Mouse (Mus musculus) lung, postnatal 36 days (tissue): ENCODE data around the gene Olfr1366.
"Not testable (repeated sequence)": the region's sequence is repeated elsewhere in the genome, so short reads cannot be mapped to it uniquely, and the experiment has no call there.

ENCODE experiments used
- DNase-seq: peaks from one replicate; pipeline ENCODE4 v3.0.0; 2022; ENCODE audit warnings: mixed read lengths

Olfr1366 gene

DNA sequence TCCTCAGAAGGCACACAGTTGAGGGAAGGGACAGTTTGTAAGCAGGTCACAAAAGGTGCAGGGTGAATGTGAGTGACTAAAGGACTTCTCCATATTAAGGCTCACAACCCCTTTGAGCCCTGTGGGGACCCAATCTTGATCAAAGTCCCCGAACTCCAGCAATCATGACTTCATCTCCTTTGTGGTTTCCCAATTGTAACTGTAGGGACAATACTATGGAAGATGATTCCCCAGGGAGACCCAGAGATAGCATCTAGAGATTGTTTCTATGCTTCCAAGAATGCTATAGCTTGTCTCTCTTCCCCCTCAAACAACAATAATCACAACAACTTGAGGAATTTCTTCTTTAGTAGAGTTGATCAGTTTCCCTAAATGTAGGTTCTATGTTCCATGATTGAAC, at the start of gene Olfr1366:
Gene Olfr1366, minus strand, starts transcription at position 101 of the 400 bp plus-strand sequence.
- no peak for DNase-seq

DNA sequence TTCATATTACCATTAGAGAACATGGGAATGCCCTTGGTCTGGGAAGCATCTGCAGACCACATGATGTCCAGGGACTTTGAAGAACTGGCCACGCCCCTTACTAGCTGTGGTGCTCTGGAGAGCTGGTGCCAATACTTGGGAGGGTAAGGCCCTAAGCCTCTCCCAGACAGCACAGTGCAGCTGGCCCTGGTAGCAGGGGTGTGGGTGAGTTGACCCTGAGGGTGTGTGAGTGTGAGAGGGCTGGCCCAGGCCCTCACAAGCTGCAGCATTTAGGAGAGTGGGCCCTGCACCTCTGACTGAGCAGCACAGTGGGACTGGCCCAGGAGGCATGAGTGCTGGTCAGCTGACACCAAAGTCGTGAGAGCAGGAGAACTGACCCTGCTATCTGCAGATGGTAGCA, 49.0 kb upstream of the Olfr1366 start:
- DNase-seq = no peak

DNA sequence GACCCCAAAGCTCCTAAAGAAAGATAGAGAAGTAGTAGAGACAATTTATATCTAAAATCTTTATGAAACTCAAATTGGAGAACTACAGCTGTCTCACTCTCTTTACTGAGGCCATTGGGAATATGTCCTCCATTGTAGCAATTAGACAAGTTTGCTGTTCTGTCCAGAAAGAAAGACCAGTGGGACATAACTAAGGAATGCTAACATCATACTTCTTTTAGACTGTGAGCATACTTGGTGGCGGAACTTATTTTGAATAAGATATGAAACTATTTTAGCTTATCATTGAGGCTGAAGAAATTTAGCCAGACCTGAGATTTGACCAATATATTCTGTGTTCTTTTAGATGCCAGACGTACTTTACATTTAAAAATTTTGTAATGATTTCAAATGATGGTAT, 39.1 kb upstream of the Olfr1366 start, which contains the start of gene Olfr1364:
Gene Olfr1364, minus strand, starts transcription at position 101 of the 400 bp plus-strand sequence.
- no peak for DNase-seq

DNA sequence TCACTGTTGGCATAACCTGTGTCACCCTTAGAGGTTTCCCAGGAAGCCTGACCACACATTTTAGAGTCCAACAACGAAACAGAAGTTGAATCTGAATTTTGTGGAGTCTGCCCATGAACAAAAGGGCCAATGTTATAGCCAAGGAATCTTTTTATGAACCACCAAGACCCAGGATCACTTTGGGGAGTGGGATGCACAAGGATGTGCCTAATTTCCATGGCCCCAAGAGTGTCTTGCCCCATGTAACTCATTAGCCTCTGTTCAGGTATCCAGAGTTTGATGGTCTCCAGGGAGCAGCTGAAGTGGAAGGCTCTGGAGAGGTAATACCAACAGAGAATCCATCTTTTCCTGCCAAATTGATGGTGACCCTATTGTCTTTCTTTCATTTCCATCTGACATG, 17.2 kb upstream of the Olfr1366 start, which contains the start of gene Olfr1535:
Gene Olfr1535, minus strand, starts transcription at position 101 of the 400 bp plus-strand sequence.
- DNase-seq = no peak

DNA sequence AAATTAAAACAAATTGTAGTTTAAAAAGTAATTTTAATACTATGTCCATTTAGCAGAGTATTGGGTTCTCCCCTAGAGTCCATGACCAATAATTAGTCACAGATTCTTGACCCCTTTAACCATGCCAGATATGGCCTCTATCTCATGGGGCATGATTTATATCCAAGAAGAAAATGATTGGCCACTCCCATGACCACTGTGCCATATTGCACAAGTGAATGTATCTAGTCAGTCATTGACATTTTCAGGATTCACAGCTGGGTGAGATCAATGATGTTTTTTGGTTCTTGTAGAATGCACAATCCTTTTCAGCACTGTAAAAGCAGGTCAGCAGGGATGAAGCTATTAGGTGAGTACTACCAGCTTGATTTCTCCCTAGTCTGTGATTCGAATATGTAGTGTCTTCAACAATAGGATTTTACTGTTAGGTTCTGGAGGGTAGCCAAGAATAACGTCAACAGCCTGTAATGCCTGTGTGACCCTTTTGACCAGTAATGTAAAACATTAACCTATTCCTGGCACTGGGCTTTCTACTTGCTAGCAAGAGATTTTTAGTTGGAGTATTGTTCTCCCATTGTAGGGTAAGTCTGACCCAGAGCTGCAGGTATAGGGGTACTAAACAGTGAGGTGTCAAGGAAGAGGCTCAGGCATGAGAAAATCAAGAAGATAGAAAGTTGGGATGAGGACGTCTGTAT, 8.0 kb upstream of the Olfr1366 start:
- DNase-seq = no peak

DNA sequence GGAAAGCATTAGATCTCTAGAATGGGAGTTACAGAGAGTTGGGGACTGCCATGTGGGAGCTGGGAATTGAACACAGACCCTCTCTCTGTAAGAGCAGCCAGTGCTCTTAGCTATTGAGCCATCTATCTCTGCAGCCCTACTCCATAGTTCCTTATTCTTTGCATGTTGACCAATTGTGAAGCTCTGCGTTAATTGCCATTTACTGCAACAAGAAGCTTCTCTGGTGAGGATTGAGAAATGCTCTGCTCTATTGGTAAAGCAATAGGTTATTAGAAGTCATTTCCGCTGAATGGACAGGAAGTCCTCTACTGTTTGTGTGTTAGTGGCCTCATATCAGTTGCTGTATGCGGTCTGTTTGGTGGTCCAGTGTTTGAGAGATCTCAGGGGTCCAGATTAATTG, 6.9 kb upstream of the Olfr1366 start:
- peak; percentile 0 for DNase-seq

DNA sequence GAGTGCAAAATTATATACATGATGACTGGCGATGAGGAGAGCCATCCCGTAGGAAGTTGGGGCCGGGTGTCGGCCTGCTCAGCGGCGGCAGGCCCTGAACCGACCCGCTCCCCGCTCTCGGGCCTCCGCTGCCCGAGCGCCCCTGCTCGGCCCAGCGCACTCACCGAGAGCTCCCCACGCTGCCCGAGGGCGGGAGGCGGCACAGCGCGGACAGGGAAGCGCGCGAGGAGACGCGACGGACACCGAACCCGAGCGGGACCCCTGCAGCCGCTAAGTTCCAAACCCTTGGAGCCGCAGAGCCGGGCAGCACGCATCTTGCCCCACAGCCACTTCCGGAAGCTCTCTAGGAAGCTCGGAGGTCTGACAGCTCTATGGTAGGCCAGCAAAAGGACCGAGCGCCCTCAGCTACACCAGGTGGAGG, 11.8 kb downstream of the Olfr1366 start, which contains the start of gene Zkscan8:
Gene Zkscan8, minus strand, starts transcription at position 340 of the 421 bp plus-strand sequence.
- DNase-seq = peak; percentile 92

DNA sequence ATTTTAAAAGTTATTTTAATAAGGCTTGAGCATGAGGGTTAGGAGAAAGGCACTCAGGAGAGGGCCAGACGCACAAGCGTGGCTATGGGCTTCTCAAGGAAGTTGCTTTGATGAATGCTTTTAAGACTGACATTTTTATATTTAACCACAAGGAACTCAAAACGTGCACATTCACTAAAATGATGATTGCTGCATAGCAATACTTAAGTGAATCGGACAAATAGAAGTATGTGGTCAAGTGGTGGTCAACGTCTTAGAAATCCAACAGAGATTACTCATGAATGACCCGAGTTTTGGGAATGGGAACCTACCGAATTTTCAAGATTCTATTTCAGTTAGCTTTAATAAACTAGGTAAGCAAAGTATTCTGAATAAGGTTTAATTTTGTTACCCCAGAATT, 12.5 kb downstream of the Olfr1366 start:
- no peak for DNase-seq

DNA sequence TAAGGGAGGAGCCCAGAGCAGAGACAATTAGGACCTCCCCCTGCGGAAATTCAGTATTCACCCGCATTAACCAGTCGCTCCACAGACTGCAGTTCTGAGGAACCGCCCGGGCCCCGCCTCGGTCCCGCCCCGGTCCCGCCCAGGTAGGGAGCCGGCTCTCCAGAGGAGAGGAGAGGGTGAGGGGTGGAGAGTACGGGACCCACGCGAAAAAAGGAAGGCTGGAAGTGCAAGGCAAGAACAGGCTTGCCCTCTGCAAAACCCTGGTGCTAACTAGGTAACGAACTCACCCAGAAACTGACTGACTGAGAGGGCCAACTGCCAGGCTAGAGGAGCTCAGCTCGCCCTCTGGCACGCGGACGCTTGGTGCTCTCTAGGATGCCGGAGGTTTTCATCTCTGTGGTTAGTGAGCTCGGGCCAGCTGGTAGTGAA, 36.4 kb downstream of the Olfr1366 start:
- peak; percentile 87 for DNase-seq

DNA sequence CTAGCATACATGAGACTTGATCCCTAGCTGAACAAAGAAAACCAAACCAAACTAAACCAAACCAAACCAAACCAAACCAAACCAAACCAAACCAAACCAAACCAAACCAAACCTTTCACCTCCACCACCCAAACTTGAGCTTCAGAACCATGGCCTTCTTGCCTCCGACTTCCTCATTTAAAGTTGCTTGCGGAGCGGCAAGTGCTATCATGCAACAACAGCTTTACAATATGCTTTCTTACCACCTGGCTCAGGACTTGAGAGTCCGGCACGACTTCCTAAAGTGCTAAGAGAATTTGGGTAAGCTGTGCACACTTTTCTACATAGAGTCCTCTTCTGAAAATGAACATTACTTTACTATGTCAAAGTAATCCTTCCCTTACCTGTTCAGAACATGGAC, 40.3 kb downstream of the Olfr1366 start:
- DNase-seq = no peak

DNA sequence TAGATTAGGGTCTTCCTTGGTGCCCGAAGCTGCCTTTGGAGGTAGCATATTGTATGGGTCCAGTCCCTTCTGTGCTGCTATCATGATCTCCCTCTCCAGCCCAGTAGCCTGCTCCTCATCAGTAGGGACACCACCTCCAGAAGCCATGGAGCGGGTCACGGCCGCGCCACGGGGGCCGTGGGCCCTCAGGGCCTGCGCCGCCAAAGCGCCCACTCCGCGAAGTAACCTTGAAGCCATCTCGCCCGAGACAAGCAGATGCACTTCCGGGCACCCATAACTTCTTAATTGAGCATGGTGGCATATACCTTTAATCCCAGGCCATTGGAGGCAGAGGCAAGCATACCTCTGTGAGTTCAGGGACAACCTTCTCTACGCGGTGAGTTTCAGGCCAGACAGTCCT, 41.4 kb downstream of the Olfr1366 start, which contains the start of gene Gm11273:
Gene Gm11273, minus strand, starts transcription at position 237 of the 400 bp plus-strand sequence.
- not testable (repeated sequence) for DNase-seq

DNA sequence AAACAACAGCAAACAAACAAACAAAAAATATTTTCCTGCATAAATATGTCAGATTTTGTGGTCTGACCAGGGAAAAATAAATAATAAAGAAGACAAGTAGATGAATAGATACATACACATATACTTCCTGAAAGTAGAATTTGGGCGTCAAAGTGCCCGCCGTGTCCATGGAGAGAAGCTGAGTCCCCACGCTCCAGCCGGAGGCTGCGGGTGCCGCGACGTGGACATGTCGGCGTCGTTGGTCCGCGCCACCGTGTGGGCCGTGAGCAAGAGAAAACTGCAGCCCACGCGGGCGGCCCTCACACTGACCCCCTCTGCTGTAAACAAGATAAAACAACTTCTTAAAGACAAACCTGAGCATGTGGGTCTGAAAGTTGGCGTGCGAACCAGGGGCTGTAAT, 47.5 kb downstream of the Olfr1366 start, which contains the start of gene AK157302:
Gene AK157302, plus strand, starts transcription at position 144 of the 400 bp plus-strand sequence.
- no peak for DNase-seq

DNA sequence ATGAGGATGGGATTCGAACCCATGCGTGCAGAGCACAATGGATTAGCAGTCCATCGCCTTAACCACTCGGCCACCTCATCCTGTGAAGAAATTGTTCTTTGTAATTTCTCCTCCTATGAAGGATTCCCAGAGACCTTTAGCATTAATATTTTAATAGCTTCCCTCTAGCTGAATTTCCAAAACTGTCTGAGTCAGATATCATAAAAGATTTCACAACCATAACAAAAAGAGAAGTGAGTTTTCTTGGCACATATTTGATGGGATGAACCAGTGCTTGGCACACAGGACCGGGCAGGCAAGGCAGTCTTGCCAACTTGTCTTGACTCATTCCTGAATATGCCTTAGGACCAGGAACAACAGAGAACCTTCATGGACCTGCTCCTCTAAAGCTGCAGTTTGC, 49.8 kb downstream of the Olfr1366 start:
- no peak for DNase-seq

DNA sequence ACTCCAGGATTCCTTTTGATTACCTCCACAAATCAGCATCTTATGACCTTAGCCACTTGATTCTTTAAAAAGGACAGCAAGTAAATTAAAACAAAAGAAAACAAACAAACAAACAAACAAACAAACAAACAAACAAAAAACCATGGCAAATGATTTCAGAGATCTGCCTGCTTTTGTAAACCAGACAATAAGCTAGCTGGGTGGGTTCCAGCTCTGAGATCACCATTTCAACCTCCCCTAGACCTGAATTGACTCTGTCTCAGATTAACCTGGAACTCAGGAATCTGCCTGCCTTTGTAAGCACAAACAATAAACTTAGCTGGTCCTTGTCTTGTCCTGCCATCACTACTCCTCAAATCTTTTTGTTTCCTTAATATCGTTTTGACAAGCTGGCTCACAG, 55.7 kb downstream of the Olfr1366 start:
- no peak for DNase-seq
